ENCODE assay signal across 15 mouse cellular contexts in the genomic region with DNA sequence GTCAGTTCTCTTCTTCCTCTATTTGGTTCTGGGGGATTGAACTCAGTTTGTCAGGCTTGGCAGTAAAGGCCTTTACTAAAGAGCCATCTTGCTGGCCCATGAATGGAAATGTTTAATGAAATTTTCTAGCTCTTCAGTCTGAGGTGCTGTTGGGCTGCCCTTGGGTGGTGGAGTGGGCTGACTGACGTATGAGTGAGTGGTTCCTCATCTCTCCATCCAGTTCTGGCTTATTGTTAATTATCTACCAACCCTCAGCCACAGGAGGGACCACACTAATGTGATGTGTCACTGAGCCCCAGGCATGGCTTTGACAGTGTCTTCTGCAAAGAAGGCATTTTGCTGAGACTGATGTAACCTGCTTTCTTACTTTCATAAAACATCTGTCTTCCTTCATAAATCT.
"Had no signal": no experiment of that assay in that cellular context is flagged by ENCODE, and none has a peak within 500 bp of the region (broad histone marks: within the 10 kb centered on the region; RNA-seq: fewer than 3 reads in every experiment).

No protein-coding gene starts in this region.

- H3K4me2 ChIP-seq: kidney, embryonic 15.5 days; liver, embryonic 13.5 days; midbrain, embryonic 12.5 days; neural tube, embryonic 15.5 days had no signal

- H3K27me3 ChIP-seq: kidney, embryonic 15.5 days; liver, embryonic 13.5 days; midbrain, embryonic 12.5 days; neural tube, embryonic 15.5 days had no signal

- H3K9ac ChIP-seq: kidney, embryonic 15.5 days; liver, embryonic 13.5 days; midbrain, embryonic 12.5 days; neural tube, embryonic 15.5 days had no signal

- H3K9me3 ChIP-seq: kidney, embryonic 15.5 days; liver, embryonic 13.5 days; neural tube, embryonic 15.5 days had no signal

- H3K27ac ChIP-seq: kidney, embryonic 15.5 days; left cerebral cortex, adult 2 months; liver, embryonic 13.5 days; midbrain, embryonic 12.5 days; neural tube, embryonic 15.5 days had no signal

- H3K4me3 ChIP-seq: kidney, embryonic 15.5 days; left cerebral cortex, adult 2 months; liver, embryonic 13.5 days; midbrain, embryonic 12.5 days; neural tube, embryonic 15.5 days had no signal

- H3K4me1 ChIP-seq: liver, embryonic 13.5 days; midbrain, embryonic 12.5 days; neural tube, embryonic 15.5 days had no signal

- H3K36me3 ChIP-seq: kidney, embryonic 15.5 days; liver, embryonic 13.5 days; midbrain, embryonic 12.5 days; neural tube, embryonic 15.5 days had no signal

- DNase-seq: kidney, adult 11 months; kidney, adult 8-10 months; kidney, postnatal 10 days; kidney, postnatal 36 days; layer of hippocampus, postnatal 36 days; liver, embryonic 13.5 days; lung, adult 2 months; lung, postnatal 14 days; lung, postnatal 4 days; thymus, adult 18-20 months; thymus, postnatal 36 days had no signal
